Mouse (Mus musculus): ENCODE results near the gene Gm20388. TPM values are rescaled to one million over a fixed set of nuclear protein-coding genes. Genes with fewer than 3 reads are reported as not detected.

Gene Gm20388
- total RNA-seq, 1 experiment from 2014 or later: 18.4 TPM

DNA sequence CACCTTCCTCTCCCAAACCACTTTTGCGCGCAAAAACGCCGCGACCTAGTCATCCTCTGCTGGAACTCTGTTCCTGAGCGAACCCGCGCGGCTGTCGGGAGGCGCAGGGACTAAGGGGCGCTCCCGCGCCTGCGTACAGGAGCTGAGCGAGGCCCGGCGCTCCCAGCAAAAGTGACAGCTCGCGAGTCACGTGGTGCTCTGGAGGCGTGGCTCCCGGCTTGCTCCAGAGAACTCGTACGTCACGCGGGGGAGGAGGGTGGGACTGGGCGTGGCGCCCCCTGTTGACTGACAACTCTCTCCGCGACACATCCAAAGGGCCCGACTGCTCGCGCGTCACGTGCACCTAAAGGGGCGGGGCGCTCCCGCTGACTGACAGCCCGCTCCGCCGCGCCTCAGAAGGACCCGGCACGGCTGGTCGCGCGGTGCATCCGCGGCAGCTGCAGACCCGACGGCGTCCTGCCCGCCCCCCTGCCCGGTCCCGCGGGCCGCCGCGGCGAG lies 203.2 kb downstream of the Gm20388 start, which contains the start of gene 6430548M08Rik:
Gene 6430548M08Rik (plus strand): TSS at position 395 of the 498 bp plus-strand sequence.
- peak; percentile 83 to 85 for ATAC-seq (replicated peaks in 1 of 2; ENCODE audit: insufficient read depth in 1 of 2, low FRiP score in 2 of 2, low TSS enrichment in 1 of 2, low read depth in 1 of 2, poor library complexity in 2 of 2, severe bottlenecking in 2 of 2)

DNA sequence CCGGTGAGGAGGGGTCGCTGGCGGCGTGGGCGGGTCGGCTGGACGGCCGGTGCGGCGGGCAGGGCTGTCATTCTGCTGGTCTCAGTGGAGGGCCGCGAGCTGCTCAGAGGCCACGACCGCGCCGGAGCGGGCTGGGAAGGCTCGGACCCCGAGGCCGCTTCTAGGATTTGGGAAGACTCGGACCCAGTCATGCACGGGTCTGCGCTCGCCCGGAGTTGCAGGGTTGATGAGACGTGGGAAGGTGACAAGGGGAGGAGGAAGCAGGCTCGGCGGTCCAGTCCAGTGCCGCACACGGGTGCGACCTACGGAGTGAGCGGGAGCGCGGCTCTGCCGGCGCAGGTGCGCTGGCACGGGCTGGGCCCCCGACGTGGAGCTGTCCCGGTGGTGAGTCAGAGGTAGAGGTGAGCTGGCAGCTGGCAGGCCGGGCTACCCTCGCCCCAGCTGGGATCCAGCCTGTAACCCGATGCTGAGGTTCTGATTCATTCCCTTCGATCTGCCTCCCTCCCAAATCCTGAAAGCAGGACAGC lies 203.7 kb downstream of the Gm20388 start:
- no peak for ATAC-seq (replicated peaks in 1 of 2; ENCODE audit: insufficient read depth in 1 of 2, low FRiP score in 2 of 2, low TSS enrichment in 1 of 2, low read depth in 1 of 2, poor library complexity in 2 of 2, severe bottlenecking in 2 of 2)

DNA sequence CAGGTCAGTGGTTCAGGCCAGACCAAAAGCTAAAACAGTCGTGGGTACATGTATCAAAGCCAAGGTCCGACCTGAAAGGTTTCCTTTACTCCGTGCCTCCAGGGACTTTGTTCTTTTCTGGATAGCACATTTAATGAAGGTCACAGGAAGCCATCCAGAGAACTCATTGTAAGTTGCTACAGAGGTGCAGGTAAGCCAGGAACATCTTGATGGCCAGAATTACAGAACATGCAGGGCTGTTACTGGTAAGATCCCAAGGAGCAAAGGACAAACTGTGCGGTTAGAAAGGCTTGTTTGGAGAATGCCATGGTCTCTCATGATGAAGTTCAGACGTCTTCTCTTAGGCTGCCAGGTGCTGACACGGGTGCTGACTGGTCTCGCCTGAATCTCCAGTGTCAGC lies 206.0 kb downstream of the Gm20388 start:
- ATAC-seq (replicated peaks in 1 of 2; ENCODE audit: insufficient read depth in 1 of 2, low FRiP score in 2 of 2, low TSS enrichment in 1 of 2, low read depth in 1 of 2, poor library complexity in 2 of 2, severe bottlenecking in 2 of 2): no peak

DNA sequence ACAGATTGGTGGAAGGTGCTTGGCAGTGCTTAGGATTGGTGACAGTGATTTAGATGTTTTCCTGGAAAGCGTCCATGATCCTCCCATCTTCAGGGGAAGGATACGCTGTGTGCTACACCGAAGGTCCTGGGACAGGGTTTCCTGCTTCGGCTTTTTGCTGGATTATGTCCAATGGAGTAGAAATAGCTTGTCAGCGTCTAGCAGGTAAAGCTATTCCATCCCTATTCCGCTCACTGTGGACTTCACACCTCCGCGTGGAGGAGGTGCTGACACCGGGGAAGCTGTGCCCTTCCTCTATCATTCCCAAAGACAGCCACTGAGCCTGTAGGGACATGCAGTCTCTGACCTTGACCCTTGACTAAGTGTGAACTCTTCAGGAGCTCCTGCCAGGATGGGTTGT lies 207.5 kb downstream of the Gm20388 start:
- no peak for ATAC-seq (replicated peaks in 1 of 2; ENCODE audit: insufficient read depth in 1 of 2, low FRiP score in 2 of 2, low TSS enrichment in 1 of 2, low read depth in 1 of 2, poor library complexity in 2 of 2, severe bottlenecking in 2 of 2)

DNA sequence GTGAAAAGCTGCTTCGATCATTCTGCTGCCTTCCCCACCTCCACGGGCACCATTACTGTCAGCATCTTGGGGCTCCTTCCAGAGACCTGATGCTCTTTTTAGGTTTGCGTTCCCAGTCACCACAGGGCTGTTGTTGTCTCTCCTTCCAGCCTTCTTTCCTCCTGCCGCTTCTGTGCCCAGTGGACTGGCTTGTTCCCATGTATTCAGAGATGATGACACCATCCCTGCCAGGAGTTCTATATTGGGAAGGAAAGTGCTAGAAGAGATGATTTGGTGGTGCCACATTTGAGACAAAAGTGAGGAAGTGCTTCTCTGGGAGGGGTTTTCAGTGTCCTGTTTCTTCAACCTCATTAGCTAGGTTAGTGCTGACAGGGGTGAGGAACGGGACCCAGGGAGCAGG lies 208.2 kb downstream of the Gm20388 start:
- no peak for ATAC-seq (replicated peaks in 1 of 2; ENCODE audit: insufficient read depth in 1 of 2, low FRiP score in 2 of 2, low TSS enrichment in 1 of 2, low read depth in 1 of 2, poor library complexity in 2 of 2, severe bottlenecking in 2 of 2)

DNA sequence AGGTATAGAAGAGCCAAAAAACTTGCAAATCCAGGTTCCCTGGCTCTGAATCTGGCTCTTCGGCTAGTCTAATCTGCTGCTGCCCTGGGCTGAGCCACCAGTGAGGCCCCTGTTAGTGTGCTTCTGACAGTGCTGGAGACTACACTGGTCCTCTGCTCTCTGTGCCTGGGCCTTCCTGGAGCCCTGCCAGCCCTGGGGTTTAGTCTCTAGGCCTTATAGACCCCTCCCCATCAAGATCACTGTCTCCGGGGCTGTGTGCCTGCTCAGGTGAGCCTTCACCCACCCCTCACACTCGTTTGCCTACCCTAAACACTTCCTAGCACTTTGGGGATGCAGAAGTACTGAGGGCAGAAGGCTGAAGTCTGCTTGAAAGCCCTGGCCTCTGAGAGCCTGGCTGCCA lies 208.8 kb downstream of the Gm20388 start:
- ATAC-seq (replicated peaks in 1 of 2; ENCODE audit: insufficient read depth in 1 of 2, low FRiP score in 2 of 2, low TSS enrichment in 1 of 2, low read depth in 1 of 2, poor library complexity in 2 of 2, severe bottlenecking in 2 of 2): no peak

DNA sequence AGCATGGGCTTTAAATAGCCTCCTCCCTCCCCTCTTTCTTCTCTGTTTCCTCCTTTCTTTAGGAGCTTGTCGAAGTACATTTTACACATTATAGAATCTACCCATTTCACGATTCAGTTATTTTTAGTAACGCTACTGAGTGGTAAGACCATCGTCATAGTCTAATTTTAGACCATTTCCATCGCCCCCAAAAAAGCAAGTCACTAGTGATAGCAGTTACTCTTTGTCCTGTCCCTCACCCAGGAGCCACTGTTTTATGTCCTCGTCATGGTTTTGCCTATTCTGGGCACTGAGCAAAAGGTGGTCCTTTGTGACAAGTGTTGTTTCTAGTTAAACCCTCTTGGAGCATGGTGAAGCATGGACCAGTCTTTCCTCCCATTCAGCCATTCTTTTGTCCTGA lies 209.3 kb downstream of the Gm20388 start:
- ATAC-seq (replicated peaks in 1 of 2; ENCODE audit: insufficient read depth in 1 of 2, low FRiP score in 2 of 2, low TSS enrichment in 1 of 2, low read depth in 1 of 2, poor library complexity in 2 of 2, severe bottlenecking in 2 of 2): no peak

DNA sequence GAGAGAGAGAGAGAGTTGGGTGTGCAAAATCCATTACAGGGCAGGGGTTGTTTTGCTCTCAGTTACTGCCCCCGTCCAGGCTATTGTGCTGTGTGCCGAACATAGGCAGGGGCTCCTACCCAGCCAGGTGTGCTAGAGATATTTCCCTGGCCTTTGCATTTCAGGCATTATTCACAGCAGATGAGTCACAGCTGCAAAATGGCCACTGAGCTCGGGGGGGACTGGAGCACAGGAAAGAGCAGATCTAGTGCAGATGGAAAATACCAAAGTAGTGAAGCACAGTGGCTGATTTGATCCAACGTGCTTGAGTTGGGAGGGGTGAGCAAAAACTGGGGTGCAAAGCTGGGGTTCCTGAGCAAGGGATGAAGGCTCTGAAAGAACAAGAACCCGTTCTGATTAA lies 210.3 kb downstream of the Gm20388 start:
- no peak for ATAC-seq (replicated peaks in 1 of 2; ENCODE audit: insufficient read depth in 1 of 2, low FRiP score in 2 of 2, low TSS enrichment in 1 of 2, low read depth in 1 of 2, poor library complexity in 2 of 2, severe bottlenecking in 2 of 2)

DNA sequence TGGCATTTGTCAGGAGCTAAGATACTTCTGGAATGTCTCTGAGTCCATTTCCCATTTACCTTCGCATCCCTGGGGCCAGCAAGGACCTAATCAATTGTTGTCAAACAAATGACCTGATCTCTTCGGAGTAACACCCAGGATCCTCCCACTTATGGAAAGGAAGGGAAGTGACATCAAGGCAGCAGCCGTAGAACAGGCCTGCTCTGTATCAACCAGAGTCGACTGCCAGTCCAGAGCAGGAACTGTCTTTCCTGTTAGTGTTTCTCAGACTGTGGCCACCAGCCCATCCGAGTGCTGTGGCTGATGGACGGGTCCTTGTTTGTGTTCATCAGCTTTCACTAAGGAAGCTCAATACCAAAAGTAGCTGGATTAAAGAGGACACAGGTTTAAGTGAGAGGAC lies 213.6 kb downstream of the Gm20388 start:
- no peak for ATAC-seq (replicated peaks in 1 of 2; ENCODE audit: insufficient read depth in 1 of 2, low FRiP score in 2 of 2, low TSS enrichment in 1 of 2, low read depth in 1 of 2, poor library complexity in 2 of 2, severe bottlenecking in 2 of 2)

DNA sequence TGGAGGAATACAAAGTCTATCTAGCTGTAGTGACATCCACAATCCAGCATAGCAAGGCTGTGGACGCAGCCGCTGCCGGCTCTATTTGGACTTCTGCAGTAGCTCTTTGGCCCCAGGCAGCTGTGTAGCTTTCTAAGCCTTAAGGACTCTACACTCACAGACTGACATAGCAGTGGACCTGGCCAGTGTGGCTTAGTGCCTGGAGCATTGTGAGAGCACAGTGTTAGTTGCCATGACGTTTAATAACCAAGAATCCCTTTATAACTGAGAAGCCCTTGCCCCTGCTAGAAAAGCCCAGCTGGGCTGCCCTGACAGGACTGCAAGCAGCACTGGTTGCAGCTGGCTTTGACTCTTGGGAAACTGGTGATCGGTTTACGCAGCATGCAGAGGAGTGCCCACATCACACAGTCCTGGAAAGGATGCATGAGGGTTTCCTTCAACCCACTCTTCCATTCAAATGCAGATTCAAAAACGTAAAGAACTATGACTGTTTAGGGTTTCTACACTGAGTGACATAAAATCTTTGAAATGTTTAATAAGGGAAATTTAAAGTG lies 214.3 kb downstream of the Gm20388 start:
- no peak for ATAC-seq (replicated peaks in 1 of 2; ENCODE audit: insufficient read depth in 1 of 2, low FRiP score in 2 of 2, low TSS enrichment in 1 of 2, low read depth in 1 of 2, poor library complexity in 2 of 2, severe bottlenecking in 2 of 2)

DNA sequence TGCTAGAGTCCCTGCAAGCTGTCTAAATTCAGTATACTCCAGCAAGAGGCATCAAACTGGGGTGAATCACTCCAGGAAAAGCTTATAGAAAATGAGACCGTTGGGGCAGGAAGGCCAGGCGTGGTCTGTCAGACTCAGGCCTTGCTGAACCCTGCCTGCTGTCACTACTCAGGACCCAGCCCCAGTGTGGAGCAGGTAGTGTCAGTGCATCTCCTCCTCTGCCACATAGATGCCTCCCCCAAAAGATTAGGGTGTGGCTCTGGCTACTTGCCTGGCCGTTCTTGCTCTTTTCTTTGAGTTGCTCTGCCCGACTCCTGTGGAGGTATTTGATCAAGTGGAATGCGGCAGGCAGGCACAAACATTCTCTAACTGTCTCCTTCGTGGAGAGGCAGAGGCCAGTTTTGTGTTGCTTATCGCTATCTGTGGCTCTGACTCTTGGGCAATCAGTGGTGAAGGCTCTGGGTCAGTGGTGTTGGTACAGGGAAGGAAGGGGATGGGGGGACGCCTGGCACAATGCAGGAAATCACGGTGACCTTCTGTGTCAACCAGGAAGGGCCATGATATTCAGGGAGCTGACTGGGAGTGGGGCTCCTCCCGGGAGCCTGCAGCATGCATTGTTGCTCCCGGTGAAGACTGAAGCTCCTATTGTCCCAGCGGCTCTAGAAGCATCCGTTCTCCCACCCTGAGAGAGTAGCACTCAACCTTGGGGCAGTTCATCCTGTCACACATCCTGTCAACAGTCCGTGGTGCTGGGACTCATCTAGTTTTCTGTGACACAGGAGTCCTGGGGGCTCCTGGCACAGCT lies 215.9 kb downstream of the Gm20388 start:
- no peak for ATAC-seq (replicated peaks in 1 of 2; ENCODE audit: insufficient read depth in 1 of 2, low FRiP score in 2 of 2, low TSS enrichment in 1 of 2, low read depth in 1 of 2, poor library complexity in 2 of 2, severe bottlenecking in 2 of 2)

DNA sequence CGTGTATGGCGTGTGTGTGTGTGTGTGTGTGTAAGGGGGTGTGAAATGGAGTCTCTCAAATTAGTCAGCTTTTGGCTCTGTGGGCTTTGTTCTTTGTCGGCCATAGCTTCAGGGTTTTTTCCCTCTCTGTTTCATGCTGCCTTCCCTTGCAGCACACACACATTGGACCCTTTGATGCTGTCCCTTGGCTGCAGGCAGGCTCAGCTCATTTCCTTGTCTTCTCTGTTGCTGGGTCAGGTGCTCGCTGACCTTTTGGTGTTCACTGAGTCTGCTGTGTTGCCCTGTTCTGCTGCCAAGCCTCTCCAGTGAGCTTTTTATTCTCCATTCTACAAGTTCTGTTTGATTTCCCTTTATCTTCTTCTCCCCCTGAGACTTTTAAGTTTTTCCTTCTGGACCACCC lies 218.9 kb downstream of the Gm20388 start:
- ATAC-seq (replicated peaks in 1 of 2; ENCODE audit: insufficient read depth in 1 of 2, low FRiP score in 2 of 2, low TSS enrichment in 1 of 2, low read depth in 1 of 2, poor library complexity in 2 of 2, severe bottlenecking in 2 of 2): no peak

DNA sequence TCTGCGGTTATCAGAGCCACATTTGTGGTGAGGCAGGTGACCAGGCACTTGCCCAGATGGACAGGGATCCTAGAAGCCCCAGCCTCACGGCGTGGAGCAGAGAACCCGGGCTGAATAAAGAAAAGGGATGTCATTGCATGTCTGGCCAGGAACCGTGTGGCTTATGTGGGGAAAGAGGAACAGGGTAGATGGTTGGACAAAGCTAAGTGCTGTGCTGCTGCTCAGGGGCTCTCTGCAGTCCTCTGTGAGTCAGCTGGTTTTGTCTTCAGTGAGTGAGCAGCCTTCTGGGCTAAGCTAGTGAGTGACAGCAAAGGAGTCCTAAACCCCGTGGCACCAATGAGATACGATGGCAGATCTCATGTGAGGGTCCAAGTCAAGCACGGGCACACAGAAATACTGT lies 220.5 kb downstream of the Gm20388 start:
- ATAC-seq (replicated peaks in 1 of 2; ENCODE audit: insufficient read depth in 1 of 2, low FRiP score in 2 of 2, low TSS enrichment in 1 of 2, low read depth in 1 of 2, poor library complexity in 2 of 2, severe bottlenecking in 2 of 2): peak; percentile 93 to 95

DNA sequence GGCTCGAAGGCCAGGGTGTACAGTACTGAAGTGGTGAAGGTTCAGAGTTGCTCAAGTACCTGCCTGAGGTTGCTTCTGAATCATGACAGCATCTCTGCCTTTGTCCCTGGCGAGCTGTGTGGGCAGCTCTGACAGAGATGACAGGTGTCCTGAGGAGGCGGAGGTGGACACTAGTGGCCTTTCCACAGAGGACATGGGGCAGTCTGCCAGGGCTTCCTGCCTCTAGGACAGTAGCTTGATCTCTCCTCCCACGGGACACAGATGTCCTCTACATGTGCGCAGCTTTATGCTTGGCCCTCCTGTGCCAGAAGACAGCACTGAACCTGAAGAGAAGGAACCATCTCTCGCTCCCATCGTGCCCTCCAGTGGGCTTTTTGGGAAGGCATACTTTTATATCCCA lies 222.5 kb downstream of the Gm20388 start:
- no peak for ATAC-seq (replicated peaks in 1 of 2; ENCODE audit: insufficient read depth in 1 of 2, low FRiP score in 2 of 2, low TSS enrichment in 1 of 2, low read depth in 1 of 2, poor library complexity in 2 of 2, severe bottlenecking in 2 of 2)

DNA sequence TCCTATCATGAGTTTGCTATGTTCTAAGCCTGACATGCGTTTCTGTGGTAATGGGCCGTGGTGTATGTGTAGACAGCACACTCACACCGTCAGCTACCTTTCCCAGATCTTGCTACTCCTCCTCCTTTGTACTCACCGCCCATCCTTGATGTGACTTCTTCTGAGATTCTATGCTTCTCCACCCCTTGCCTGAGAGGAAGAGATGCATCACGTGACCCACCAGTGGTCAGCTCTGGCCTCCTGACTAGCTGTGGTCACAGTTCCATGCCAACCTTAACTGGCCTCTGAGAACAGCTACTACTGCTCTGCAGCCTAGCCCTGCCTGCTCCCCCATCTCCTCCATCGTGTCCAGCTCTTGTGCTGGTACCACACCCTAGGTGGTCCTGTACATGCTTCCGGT lies 225.0 kb downstream of the Gm20388 start:
- no peak for ATAC-seq (replicated peaks in 1 of 2; ENCODE audit: insufficient read depth in 1 of 2, low FRiP score in 2 of 2, low TSS enrichment in 1 of 2, low read depth in 1 of 2, poor library complexity in 2 of 2, severe bottlenecking in 2 of 2)

DNA sequence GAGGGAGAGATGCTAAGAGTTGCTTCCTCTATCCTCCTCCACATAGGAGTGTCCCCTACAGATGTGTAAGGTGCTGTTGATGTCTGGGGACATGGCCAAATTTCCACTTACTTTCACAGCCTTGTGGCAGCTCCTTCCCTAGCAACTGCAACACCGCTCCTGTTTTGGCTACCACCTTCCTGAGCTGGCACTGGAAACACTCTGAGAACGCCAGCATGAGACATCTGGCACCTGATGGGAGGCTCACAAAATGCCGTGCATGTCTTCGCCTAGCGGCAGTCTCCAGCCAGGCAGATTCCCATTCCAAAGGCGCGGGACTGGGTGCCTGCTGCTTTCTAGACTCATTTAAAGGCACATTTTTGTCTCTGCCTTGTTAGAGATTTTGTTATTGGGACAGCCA lies 226.0 kb downstream of the Gm20388 start:
- ATAC-seq (replicated peaks in 1 of 2; ENCODE audit: insufficient read depth in 1 of 2, low FRiP score in 2 of 2, low TSS enrichment in 1 of 2, low read depth in 1 of 2, poor library complexity in 2 of 2, severe bottlenecking in 2 of 2): no peak

DNA sequence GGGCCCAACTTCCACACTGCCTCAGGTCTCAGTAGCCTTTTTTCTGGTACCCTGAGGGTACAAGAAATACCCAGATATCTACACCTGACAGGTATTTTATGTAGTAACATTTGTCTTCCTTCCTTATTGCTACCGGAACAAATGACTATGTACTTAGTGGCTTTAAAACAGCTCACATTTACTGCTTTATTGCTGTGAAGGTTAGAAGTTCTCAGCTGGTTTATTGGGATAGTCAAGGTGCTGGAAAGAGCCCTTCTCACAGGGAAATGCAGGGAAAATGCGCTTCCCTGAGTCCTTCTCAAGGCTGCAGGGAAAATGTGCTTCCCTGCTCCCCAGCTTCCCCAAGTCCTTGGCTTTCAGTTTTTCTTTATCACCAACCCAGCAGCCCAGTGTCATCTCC lies 228.3 kb downstream of the Gm20388 start:
- ATAC-seq (replicated peaks in 1 of 2; ENCODE audit: insufficient read depth in 1 of 2, low FRiP score in 2 of 2, low TSS enrichment in 1 of 2, low read depth in 1 of 2, poor library complexity in 2 of 2, severe bottlenecking in 2 of 2): no peak

DNA sequence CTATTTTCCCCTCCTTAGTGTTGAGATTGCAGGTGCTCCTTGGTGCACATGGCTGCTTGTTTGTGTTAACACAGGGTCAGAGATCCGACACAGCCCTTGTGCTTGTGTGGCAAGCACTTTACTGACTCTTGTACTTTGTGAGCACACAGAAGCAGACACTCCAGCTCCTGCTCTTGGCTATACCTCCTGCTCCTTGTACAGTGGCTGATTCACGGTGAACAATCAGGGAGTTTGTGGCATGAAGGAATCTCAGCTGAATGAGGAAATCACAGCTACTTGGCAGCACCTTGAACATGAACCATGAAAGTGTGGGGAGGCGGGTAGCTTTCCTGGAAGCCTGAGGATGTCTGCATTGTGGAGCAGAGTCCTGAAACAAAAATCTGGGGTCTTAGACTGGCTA lies 230.1 kb downstream of the Gm20388 start:
- ATAC-seq (replicated peaks in 1 of 2; ENCODE audit: insufficient read depth in 1 of 2, low FRiP score in 2 of 2, low TSS enrichment in 1 of 2, low read depth in 1 of 2, poor library complexity in 2 of 2, severe bottlenecking in 2 of 2): no peak
